Mouse (Mus musculus) right cerebral cortex, postnatal 14 days (tissue): ENCODE measurements around the gene Olfr829.
"Not testable (repeated sequence)": the region's sequence is repeated elsewhere in the genome, so short reads cannot be mapped to it uniquely, and the experiment has no call there.

Experiments used
- DNase-seq: peaks from one replicate; pipeline ENCODE4 v3.0.0; 2022

The Olfr829 gene

DNA sequence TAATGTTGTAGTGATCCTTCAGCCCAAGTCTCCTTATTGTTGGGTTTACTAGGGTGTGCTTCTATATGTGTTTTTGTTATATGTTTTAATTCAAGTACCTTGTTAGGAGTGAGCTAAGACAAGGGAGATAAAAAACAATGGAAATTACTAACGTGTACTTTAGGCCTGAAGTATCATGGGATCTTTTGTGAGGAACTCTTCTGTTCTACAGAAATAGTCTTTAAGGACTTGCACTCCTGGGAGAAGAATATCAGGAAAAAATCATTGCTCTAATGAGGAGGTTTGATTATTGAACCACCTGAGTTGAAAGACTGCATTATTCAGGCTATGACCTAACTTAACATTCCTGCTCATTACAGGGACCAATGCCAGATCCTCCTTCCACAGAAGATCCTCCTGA is at the start of gene Olfr829:
Olfr829 (plus strand) TSS at position 301 of the 400 bp plus-strand sequence.
- no peak for DNase-seq

DNA sequence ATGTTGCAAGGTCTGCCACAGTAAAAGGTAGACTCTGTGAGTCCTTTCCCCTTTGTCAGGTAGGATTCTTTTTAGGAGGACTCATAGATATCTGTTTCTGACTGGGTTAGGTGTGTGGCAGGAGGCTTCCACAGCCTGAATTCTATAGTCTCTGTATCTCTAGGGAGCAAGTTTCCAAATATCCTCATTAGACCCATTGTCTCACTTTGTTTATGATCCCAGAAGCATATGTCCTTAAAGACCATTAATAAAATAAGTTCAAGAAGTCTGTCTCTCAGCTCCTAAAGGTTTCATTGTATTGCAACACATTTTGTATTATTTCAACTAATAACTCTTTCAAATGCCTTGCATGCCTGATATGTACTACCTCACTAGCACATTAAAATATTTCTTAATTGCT is 35.3 kb upstream of the Olfr829 start, which contains the start of gene Olfr828:
Olfr828 (minus strand) TSS at position 101 of the 400 bp plus-strand sequence.
- DNase-seq, result no peak

DNA sequence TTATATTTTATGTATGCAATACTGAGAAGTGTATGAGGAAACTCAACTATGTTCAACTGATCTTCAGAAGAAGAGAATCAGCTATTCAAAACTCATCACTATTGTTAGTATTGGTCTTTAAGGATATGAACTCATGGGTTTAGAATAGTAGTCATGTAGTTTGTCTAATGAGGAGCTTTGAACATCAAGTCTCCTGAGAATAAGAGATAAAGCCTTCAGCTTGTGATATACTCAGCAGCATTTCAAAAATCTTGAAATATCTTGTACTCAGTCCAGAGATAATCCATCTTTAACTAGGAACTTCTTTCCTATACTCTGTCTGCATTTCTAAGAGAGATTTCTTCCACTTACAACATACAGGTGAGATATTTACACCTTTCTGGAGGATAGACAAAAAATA is 19.7 kb downstream of the Olfr829 start, which contains the start of gene Olfr830:
Olfr830 (plus strand) TSS at position 301 of the 400 bp plus-strand sequence.
- DNase-seq, result no peak

DNA sequence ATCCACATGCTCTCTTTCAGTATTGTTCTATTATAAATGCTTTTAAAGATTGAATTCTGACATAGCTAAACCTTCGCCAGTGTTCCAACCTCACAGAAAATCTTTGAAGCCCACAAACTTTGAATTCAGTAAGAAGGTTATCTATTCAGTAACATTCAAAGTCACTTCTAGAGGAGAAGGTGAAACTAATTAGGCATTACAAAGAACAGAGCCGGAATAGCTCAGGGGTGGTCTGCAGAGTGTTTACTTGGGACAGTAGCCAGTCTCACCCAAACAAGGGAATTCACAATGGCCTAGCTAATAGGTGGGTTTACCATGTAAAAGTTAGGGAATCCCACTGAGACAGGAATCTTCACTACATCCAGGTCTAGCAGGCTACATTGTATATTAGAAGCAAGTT is 53.0 kb downstream of the Olfr829 start:
- not testable (repeated sequence) for DNase-seq
